Mouse (Mus musculus) kidney, adult 18-20 months (tissue): ENCODE measurements around the gene Sec22c.

Experiments
- DNase-seq: peaks from one replicate; pipeline ENCODE4 v3.0.0; 2021

Sec22c gene

GRCm38 (mm10) chr9:121690734-121691133 is 14.6 kb downstream of the Sec22c start:
- DNase-seq, result no peak

GRCm38 (mm10) chr9:121690200-121690651 is 15.1 kb downstream of the Sec22c start:
- DNase-seq, result no peak

GRCm38 (mm10) chr9:121684702-121685101 is 20.6 kb downstream of the Sec22c start:
- DNase-seq, result no peak

- no peak for DNase-seq
Observed at GRCm38 (mm10) chr9:121682037-121682680, 23.1 kb downstream of the Sec22c start.

- DNase-seq, result no peak
Observed at GRCm38 (mm10) chr9:121681191-121681590, 24.1 kb downstream of the Sec22c start.

- peak; percentile 41 for DNase-seq
Observed at GRCm38 (mm10) chr9:121679549-121679948, 25.7 kb downstream of the Sec22c start.

- no peak for DNase-seq
Observed at GRCm38 (mm10) chr9:121677476-121677875, 27.8 kb downstream of the Sec22c start.

GRCm38 (mm10) chr9:121677069-121677468 is 28.2 kb downstream of the Sec22c start:
- no peak for DNase-seq

GRCm38 (mm10) chr9:121675556-121675955 is 29.7 kb downstream of the Sec22c start:
- DNase-seq, result no peak

GRCm38 (mm10) chr9:121675011-121675410 is 30.3 kb downstream of the Sec22c start:
- DNase-seq, result no peak

- DNase-seq, result no peak
Observed at GRCm38 (mm10) chr9:121673716-121674115, 31.6 kb downstream of the Sec22c start.

GRCm38 (mm10) chr9:121672311-121672710 is 33.0 kb downstream of the Sec22c start:
- DNase-seq, result peak; percentile 16

GRCm38 (mm10) chr9:121671300-121671699 is 34.0 kb downstream of the Sec22c start:
- peak; percentile 47 for DNase-seq

- DNase-seq, result peak; percentile 57
Observed at GRCm38 (mm10) chr9:121669348-121669791, 35.9 kb downstream of the Sec22c start.

- no peak for DNase-seq
Observed at GRCm38 (mm10) chr9:121667822-121668221, 37.5 kb downstream of the Sec22c start.

GRCm38 (mm10) chr9:121666957-121667630 is 38.2 kb downstream of the Sec22c start:
- no peak for DNase-seq

- no peak for DNase-seq
Observed at GRCm38 (mm10) chr9:121664104-121664503, 41.2 kb downstream of the Sec22c start.

GRCm38 (mm10) chr9:121663467-121663866 is 41.8 kb downstream of the Sec22c start:
- DNase-seq, result no peak

GRCm38 (mm10) chr9:121659791-121660190 is 45.5 kb downstream of the Sec22c start:
- no peak for DNase-seq

- no peak for DNase-seq
Observed at GRCm38 (mm10) chr9:121658248-121658647, 47.0 kb downstream of the Sec22c start.

GRCm38 (mm10) chr9:121657143-121657542 is 48.1 kb downstream of the Sec22c start:
- DNase-seq, result no peak

GRCm38 (mm10) chr9:121656322-121656721 is 49.0 kb downstream of the Sec22c start:
- DNase-seq, result no peak

GRCm38 (mm10) chr9:121653668-121654067 is 51.6 kb downstream of the Sec22c start:
- DNase-seq, result no peak

- DNase-seq, result no peak
Observed at GRCm38 (mm10) chr9:121647026-121647425, 58.3 kb downstream of the Sec22c start.
